Mouse (Mus musculus): ENCODE results near the gene Wbp1l. TPM values are rescaled to one million over a fixed set of nuclear protein-coding genes. Genes with fewer than 3 reads are reported as not detected.

The Wbp1l gene
- polyA plus RNA-seq, 1 experiment = 1.9 TPM

DNA sequence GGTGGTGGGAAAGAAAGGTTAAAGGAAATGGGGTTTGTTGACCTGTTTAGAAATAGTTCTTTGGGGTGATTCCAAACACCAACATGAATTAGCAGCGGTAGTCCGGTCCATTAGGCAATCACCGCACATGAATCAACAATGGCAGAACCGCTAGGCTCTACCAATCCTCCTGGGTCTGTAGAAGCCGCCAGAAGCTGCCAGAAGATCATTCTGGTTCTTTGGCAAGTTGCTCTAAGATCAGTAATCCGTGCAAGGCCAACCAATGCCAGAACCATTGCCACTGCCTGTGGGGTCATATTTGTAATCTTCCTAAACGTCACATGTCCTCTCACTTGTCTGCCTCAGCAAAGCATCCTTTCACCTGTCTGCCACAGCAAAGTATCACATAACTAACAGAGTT lies 98.1 kb downstream of the Wbp1l start:
- peaks cover 2% of the 10 kb centered on the region; the same call in 1 of the 2 replicates for H3K4me1 ChIP-seq (ENCODE audit: control insufficient read depth)
- no peak for TF ChIP-seq TAL1 (IDR thresholded peaks at IDR 0.05; ENCODE audit: low read length)
- no peak for TF ChIP-seq GATA1 (IDR thresholded peaks at IDR 0.05; ENCODE audit: low read length)
- H3K4me3 ChIP-seq (replicated peaks) = no peak overlapping the region
- peaks cover 2% of the 10 kb centered on the region for H3K36me3 ChIP-seq (ENCODE audit: control insufficient read depth)
- H3K9me3 ChIP-seq (ENCODE audit: control insufficient read depth, low read length) = peaks cover 2% of the 10 kb centered on the region; the same call in 1 of the 2 replicates
- no peaks in the 10 kb centered on the region for H3K27me3 ChIP-seq (ENCODE audit: control insufficient read depth)

GRCm38 (mm10) chr19:46697840-46698517 lies 99.1 kb downstream of the Wbp1l start:
- Histone ChIP-seq H3K36me3 (ENCODE audit: control insufficient read depth) (peaks cover 2% of the 10 kb centered on the region), H3K4me1 (ENCODE audit: control insufficient read depth) (peaks cover 2% of the 10 kb centered on the region; the same call in 1 of the 2 replicates), H3K4me3 (replicated peaks) (no peak overlapping the region), H3K27me3 (ENCODE audit: control insufficient read depth) (no peaks in the 10 kb centered on the region), H3K9me3 (ENCODE audit: control insufficient read depth, low read length) (peaks cover 2% of the 10 kb centered on the region; the same call in 1 of the 2 replicates)
- TF ChIP-seq GATA1 (IDR thresholded peaks at IDR 0.05; ENCODE audit: low read length) = no peak
- no peak for TF ChIP-seq TAL1 (IDR thresholded peaks at IDR 0.05; ENCODE audit: low read length)

DNA sequence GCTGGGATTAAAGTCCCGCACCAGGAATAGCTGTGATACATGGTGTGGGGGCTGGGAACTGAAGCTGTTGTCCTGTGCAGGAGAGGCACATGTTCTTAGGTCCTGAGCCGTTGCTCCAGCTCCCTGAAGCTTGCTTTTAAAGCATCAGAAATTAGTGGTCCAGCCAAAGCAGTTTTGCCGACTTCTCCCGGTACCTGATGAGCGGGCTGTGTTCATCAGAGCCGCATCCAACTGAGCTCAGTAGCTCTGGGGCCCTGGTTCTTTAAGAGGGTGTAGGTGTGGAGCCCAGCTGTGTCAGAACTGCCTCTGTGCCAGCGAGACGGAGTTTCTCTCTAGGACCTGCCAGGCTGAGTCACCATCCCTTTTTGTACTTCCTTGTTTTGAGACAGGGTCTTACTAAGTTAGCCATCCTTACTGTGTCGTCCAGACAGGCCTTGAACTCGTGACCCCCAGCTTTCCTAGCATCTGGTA lies 100.2 kb downstream of the Wbp1l start:
- H3K4me1 ChIP-seq (ENCODE audit: control insufficient read depth) = no peaks in the 10 kb centered on the region
- TF ChIP-seq GATA1 (IDR thresholded peaks at IDR 0.05; ENCODE audit: low read length) (no peak), TAL1 (IDR thresholded peaks at IDR 0.05; ENCODE audit: low read length) (no peak)
- H3K4me3 ChIP-seq (replicated peaks) = no peak overlapping the region
- H3K9me3 ChIP-seq (ENCODE audit: control insufficient read depth, low read length) = peaks cover 2% of the 10 kb centered on the region; the same call in 1 of the 2 replicates
- H3K36me3 ChIP-seq (ENCODE audit: control insufficient read depth) = peaks cover 2% of the 10 kb centered on the region
- peaks cover 8% of the 10 kb centered on the region for H3K27me3 ChIP-seq (ENCODE audit: control insufficient read depth)

DNA sequence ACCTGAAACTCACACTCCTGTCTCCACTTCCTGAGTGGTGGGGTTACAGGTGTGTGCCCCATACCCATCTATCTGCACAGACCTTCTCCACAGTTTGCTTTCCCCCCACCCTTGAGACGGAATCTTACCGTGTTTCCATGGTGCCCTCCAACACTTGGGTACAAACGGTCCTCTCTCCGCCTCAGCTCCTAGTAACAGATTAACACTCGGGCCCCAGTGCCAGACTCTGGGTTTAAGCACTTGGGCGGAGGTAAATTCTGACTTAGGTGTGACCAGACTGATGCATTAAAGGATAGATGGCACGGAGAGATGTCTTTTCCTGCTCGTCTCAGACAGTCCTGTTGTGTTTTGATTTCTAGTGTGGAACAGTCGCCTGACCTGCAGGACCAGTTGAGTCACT lies 102.3 kb downstream of the Wbp1l start:
- no peak overlapping the region for H3K4me3 ChIP-seq (replicated peaks)
- no peaks in the 10 kb centered on the region; the same call in 1 of the 2 replicates for H3K36me3 ChIP-seq (ENCODE audit: control insufficient read depth)
- H3K27me3 ChIP-seq (ENCODE audit: control insufficient read depth) = peaks cover 19% of the 10 kb centered on the region
- TF ChIP-seq TAL1 (IDR thresholded peaks at IDR 0.05; ENCODE audit: low read length) (no peak), GATA1 (IDR thresholded peaks at IDR 0.05; ENCODE audit: low read length) (no peak)
- H3K4me1 ChIP-seq (ENCODE audit: control insufficient read depth) = peaks cover 4% of the 10 kb centered on the region
- no peaks in the 10 kb centered on the region for H3K9me3 ChIP-seq (ENCODE audit: control insufficient read depth, low read length)

DNA sequence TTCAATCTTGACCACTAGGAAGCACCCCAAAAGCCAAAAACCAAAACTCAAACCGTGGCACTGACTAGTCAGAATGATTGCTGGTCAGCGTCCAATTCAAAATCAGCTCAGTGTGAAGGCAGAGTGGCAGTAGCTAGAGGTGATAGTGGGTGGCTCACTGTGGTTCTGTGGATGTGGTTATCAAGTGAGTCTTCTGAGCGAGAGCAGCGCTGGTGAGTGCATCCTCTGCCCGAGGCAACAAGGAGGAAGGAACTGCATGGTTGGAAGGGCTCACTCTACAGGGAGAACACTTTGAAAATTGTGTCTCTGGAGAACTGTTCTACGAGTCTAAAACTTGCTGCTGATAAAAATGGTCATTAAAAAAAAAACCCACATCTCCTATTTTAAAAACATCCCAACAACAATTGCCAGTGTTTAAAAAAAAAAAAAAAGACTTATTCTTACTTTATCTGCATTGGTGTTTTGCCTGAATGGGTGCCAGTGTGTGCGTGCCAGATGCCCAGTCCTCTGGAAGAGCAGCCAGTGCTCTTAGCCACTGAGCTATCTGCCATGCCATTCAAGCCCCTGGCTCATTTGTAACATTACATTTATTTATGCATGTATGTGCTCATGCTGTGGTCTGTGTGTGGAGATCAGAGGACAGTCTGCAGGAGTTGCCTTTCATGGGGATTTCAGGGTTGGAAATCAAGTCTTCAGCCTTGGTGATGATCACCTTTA lies 107.1 kb downstream of the Wbp1l start:
- Histone ChIP-seq H3K4me3 (replicated peaks) (no peak overlapping the region), H3K9me3 (ENCODE audit: control insufficient read depth, low read length) (no peaks in the 10 kb centered on the region), H3K36me3 (ENCODE audit: control insufficient read depth) (no peaks in the 10 kb centered on the region), H3K27me3 (ENCODE audit: control insufficient read depth) (peaks cover 20% of the 10 kb centered on the region), H3K4me1 (ENCODE audit: control insufficient read depth) (peaks cover 22% of the 10 kb centered on the region)
- TF ChIP-seq GATA1 (IDR thresholded peaks at IDR 0.05; ENCODE audit: low read length) (no peak), TAL1 (IDR thresholded peaks at IDR 0.05; ENCODE audit: low read length) (no peak)

DNA sequence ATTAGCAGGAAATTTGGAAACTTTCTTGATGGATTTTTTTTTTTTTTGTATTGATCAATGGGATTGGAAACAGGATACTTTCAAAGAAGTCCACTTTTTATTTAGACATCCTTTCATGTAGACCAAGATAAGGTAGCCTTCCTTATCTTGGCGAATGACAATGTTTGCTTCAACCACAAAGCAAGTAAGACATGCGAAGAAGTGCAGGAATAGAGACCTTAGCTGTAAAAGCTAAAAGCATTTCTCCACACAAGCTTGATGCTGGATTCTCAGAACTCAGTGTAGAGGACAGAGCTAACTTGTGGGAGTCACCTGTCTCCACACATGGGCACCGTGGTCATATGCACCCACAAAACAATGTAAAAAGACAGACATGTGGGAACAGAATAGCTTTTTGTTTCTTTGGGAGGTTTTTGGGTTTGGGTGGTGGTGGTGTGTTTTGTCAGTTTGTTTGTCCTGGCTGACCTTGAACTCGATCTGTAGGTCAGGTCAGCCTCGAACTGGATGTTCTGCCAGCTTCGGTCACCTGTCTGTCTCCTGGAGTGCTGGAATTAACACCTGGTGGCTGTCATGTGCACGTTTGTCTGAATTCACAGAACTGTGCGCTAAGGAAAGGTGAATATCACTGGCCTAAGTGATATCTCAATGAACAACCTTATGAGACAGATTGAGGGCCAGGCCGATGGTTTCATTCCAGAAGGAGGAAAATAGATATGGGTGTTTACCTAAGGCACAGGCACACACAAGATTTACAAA lies 107.8 kb downstream of the Wbp1l start:
- H3K4me3 ChIP-seq (replicated peaks) = peak overlapping the region; percentile 66

More for the DNA sequence above, 107.8 kb downstream of the Wbp1l start:
- Histone ChIP-seq H3K9me3 (ENCODE audit: control insufficient read depth, low read length) (no peaks in the 10 kb centered on the region), H3K27me3 (ENCODE audit: control insufficient read depth) (peaks cover 20% of the 10 kb centered on the region), H3K36me3 (ENCODE audit: control insufficient read depth) (no peaks in the 10 kb centered on the region), H3K4me1 (ENCODE audit: control insufficient read depth) (peaks cover 22% of the 10 kb centered on the region)
- no peak for TF ChIP-seq GATA1 (IDR thresholded peaks at IDR 0.05; ENCODE audit: low read length)
- TF ChIP-seq TAL1 (IDR thresholded peaks at IDR 0.05; ENCODE audit: low read length) = no peak

Other genes starting within 250 kb of the Wbp1l start
- gene 2310034G01Rik, start 248.8 kb upstream of the Wbp1l start, polyA plus RNA-seq (2012) = not detected in 2 replicates
- gene Actr1a, start 203.3 kb upstream of the Wbp1l start, polyA plus RNA-seq (2012) = 4.0 and 5.4 TPM in 2 replicates
- 0.70 and 0.73 TPM in 2 replicates for gene Sufu, start 202.2 kb upstream of the Wbp1l start, polyA plus RNA-seq (2012)
- gene Trim8, start 97.4 kb upstream of the Wbp1l start, polyA plus RNA-seq (2012) = 4.2 and 5.2 TPM in 2 replicates
- 1.5 and 3.1 TPM in 2 replicates for gene Arl3, start 25.9 kb upstream of the Wbp1l start, polyA plus RNA-seq (2012)
- 0.02 and 0.06 TPM in 2 replicates for gene Sfxn2, start 25.7 kb upstream of the Wbp1l start, polyA plus RNA-seq (2012)
- gene Cyp17a1, start 74.1 kb downstream of the Wbp1l start, polyA plus RNA-seq (2012) = not detected in 2 replicates
- 0.06 and 0.10 TPM in 2 replicates for gene Borcs7, start 90.8 kb downstream of the Wbp1l start, polyA plus RNA-seq (2012)
- 0.07 TPM in 1 of 2 replicates, not detected in the other for gene As3mt, start 108.4 kb downstream of the Wbp1l start, polyA plus RNA-seq (2012)
- gene Cnnm2, start 162.5 kb downstream of the Wbp1l start, polyA plus RNA-seq (2012) = 3.5 and 4.9 TPM in 2 replicates